Mouse (Mus musculus) intestine, postnatal 0 days (tissue): ENCODE results near the gene Nrm. TPM values are rescaled to one million over a fixed set of nuclear protein-coding genes. Genes with fewer than 3 reads are reported as not detected.

ENCODE experiments used
- ATAC-seq: fragments of 200-750 bp; cut with Nextera tagmentation; 2 replicates; pipeline ENCODE4 v1.8.0; 2017; ENCODE audit warnings: mild to moderate bottlenecking, moderate TSS enrichment, moderate library complexity
- H3K27ac ChIP-seq: fragments of 300-500 bp; sonication (generic); 2 replicates; pipeline ENCODE4 v1.5.1; 2014; ENCODE audit warnings: mild to moderate bottlenecking, low read depth, low read length, moderate library complexity
- H3K27me3 ChIP-seq: fragments of 300-500 bp; sonication (generic); replicated peaks from 2 replicates; pipeline ENCODE4 v1.6.1; 2014; ENCODE audit warnings: low read length, mixed read lengths; ENCODE audit not compliant: control insufficient read depth, insufficient read depth
- H3K36me3 ChIP-seq: fragments of 300-500 bp; sonication (generic); 2 replicates; pipeline ENCODE4 v1.6.1; 2014; ENCODE audit warnings: mild to moderate bottlenecking, moderate library complexity; ENCODE audit not compliant: control insufficient read depth, insufficient read depth
- H3K4me1 ChIP-seq: fragments of 300-500 bp; sonication (generic); replicated peaks from 2 replicates; pipeline ENCODE4 v1.6.1; 2014; ENCODE audit warnings: antibody characterized with exemption, low read length, mixed read lengths; ENCODE audit not compliant: control insufficient read depth, insufficient read depth
- H3K4me2 ChIP-seq: fragments of 300-500 bp; sonication (generic); replicated peaks from 2 replicates; pipeline ENCODE4 v1.6.1; 2014; ENCODE audit warnings: low read depth, mild to moderate bottlenecking, moderate library complexity
- H3K4me3 ChIP-seq: fragments of 300-500 bp; sonication (generic); 2 replicates; pipeline ENCODE4 v1.5.1; 2014; ENCODE audit warnings: low read depth, low read length
- H3K9ac ChIP-seq: fragments of 300-500 bp; sonication (generic); 2 replicates; pipeline ENCODE4 v1.6.1; 2014; ENCODE audit warnings: mild to moderate bottlenecking, low read depth, low read length
- H3K9me3 ChIP-seq: fragments of 300-500 bp; sonication (generic); 2 replicates; pipeline ENCODE4 v1.6.1; 2016; ENCODE audit warnings: mixed run types; ENCODE audit not compliant: control insufficient read depth
- CTCF ChIP-seq: sonication (generic); IDR thresholded peaks from 2 replicates; pipeline ENCODE4 v1.5.1; 2016; ENCODE audit warnings: low read depth, mild to moderate bottlenecking, control low read depth, antibody characterized with exemption, moderate library complexity
- WGBS: fragments of 180-500 bp; shearing (Covaris S2); extraction: QIAGEN DNeasy Blood & Tissue Kit; methylation state at CpG from one replicate; pipeline ENCODE4 v1.1.7; 2014; 5-methylcytosine and 5-hydroxymethylcytosine counted together
- polyA plus RNA-seq: library from polyadenylated mRNA; unstranded; fragments of >200 nt; fragmentation: Nextera tagmentation; extraction: Ambion mirVana; gene quantifications from 2 replicates; pipeline ENCODE4 v1.2.1, GENCODE M21; 2015

Nrm gene
- polyA plus RNA-seq, 1 experiment from 2014 or later: 19.8 TPM

GRCm38 (mm10) chr17:35870884-35871696, 10.0 kb downstream of the Nrm start:
- no peak for ATAC-seq
- Histone ChIP-seq H3K4me2 (peak overlapping the region; percentile 92), H3K4me3 (peak overlapping the region; percentile 19; the same call in 1 of the 2 replicates), H3K9ac (no peak overlapping the region), H3K27me3 (no peaks in the 10 kb centered on the region), H3K4me1 (no peaks in the 10 kb centered on the region), H3K36me3 (0 out of 2 replicates have a peak, but pooled peaks cover 7% of the 10 kb centered on the region), H3K9me3 (no peaks in the 10 kb centered on the region), H3K27ac (peak overlapping the region; percentile 66)
- TF ChIP-seq CTCF: peak; percentile 73
- WGBS: 67% methylated on average over 8 of the region's 8 CpGs

DNA sequence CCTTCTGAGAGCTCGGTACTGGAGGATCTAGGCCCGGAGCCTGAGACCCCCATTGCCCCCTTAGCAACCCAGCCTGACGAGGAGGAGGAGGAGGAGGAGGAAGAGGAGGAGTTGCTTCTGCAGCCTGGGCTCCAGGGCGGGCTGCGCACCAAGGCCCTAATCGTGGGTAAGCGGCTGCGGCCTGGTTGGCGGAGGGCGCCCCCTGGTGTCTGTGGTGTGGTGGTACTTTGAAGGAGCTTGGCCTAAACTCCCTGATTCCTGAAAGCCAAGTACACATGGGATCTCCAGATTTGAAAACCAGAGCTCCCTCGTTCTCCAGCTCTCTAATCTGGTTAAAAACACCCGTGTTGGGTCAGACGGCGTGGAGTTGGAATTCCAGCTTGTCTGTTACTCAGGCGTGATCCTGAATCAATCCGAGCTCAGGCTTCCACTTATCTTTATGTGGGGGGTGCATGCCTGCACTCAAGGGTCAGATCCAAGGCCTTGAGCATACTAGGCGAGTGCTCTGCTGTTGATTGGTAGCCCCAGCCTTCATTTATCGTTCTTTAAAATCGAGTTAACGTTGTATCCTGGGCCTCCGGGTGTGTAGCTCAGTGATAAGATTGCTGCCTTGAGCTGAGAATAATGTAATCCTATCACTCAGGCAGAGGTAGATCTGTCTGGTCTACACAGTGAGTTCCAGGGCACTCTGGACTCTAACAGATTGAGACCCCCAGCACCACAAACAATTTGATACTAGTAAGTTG, 12.8 kb downstream of the Nrm start:
- H3K9me3 ChIP-seq: no peaks in the 10 kb centered on the region
- peak overlapping the region; percentile 18; the same call in 1 of the 2 replicates for H3K4me2 ChIP-seq
- H3K4me3 ChIP-seq: no peak overlapping the region
- 23% methylated on average over 21 of the region's 21 CpGs for WGBS
- peak; percentile 98 for TF ChIP-seq CTCF
- H3K4me1 ChIP-seq: no peaks in the 10 kb centered on the region
- H3K27me3 ChIP-seq: no peaks in the 10 kb centered on the region
- no peak overlapping the region for H3K27ac ChIP-seq
- H3K9ac ChIP-seq: no peak overlapping the region
- 0 out of 2 replicates have a peak, but pooled peaks cover 10% of the 10 kb centered on the region for H3K36me3 ChIP-seq
- ATAC-seq: peak; percentile 43

DNA sequence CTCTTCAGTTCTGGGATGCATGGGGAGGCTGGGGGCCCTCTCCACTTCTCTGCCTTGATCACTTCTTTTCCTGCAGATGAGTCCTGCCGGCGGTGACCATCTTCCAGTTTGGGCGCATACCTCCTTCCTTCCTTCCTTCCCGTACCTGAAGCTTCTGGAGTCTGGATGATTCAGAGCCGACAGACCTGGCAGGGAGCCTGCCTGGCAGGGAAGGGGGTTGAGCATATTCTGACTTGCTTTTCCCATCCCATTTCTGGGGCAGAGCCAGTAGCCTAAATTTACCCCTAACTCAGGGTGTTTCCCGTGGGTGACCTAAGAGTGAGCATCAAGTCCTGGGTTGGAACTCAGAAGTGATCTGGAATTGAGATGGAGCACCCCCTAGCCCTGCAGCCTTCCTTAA, 13.6 kb downstream of the Nrm start:
- TF ChIP-seq CTCF: no peak
- WGBS: 82% methylated on average over 6 of the region's 6 CpGs
- no peak overlapping the region for H3K4me2 ChIP-seq
- no peaks in the 10 kb centered on the region for H3K9me3 ChIP-seq
- H3K27me3 ChIP-seq: no peaks in the 10 kb centered on the region
- no peak overlapping the region for H3K9ac ChIP-seq
- H3K4me1 ChIP-seq: no peaks in the 10 kb centered on the region
- ATAC-seq: no peak
- 0 out of 2 replicates have a peak, but pooled peaks cover 10% of the 10 kb centered on the region for H3K36me3 ChIP-seq
- H3K4me3 ChIP-seq: no peak overlapping the region
- no peak overlapping the region for H3K27ac ChIP-seq

DNA sequence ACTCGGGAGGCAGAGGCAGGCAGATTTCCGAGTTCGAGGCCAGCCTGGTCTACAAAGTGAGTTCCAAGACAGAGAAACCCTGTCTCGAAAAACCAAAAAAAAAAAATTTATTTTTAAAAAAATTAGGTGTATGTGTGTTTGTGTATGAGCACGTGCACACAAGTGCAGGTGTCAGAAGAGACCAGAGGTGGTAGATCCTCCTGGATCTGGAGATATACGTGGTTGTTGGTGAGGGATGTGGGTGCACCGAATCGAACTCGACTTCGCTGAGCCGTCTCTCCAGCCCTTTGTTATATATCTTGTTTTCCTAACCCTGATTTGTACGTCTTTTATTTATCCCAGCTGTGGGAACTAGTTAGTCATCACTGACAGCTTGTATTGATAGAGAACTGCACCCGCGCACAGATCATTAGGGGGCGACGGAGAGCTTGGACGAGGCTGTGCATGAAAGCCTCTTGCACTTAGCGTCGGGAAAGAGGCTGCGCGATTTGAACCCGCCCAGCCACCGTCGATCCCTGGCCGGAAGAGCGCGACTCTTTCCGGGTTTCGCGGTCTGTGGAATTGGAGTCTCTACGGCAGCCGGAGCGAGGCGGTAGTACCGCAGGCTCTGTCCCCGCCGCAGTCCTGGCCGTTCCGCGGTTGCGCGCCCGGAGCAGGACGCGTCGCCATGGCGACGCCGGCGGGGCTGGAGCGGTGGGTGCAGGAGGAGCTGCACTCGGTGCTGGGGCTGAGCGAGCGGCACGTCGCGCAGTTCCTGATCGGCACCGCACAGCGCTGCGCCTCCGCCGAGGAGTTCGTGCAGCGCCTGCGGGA, 18.3 kb downstream of the Nrm start, which contains the start of gene Dhx16:
Gene Dhx16, plus strand, starts transcription at position 575 of the 813 bp plus-strand sequence.
- WGBS: 5% methylated on average over 66 of the region's 66 CpGs
- Histone ChIP-seq H3K4me2 (peak within 1 kb of the TSS; percentile 75), H3K27me3 (no peaks in the 10 kb centered on the region), H3K4me3 (peak within 1 kb of the TSS; percentile 73), H3K4me1 (no peaks in the 10 kb centered on the region), H3K27ac (peak within 1 kb of the TSS; percentile 65), H3K9me3 (no peaks in the 10 kb centered on the region), H3K36me3 (peaks cover 37% of the 10 kb centered on the region), H3K9ac (peak within 1 kb of the TSS; percentile 65)
- TF ChIP-seq CTCF: peak; percentile 97
- peak; percentile 94 for ATAC-seq

- Histone ChIP-seq H3K9me3 (no peaks in the 10 kb centered on the region), H3K4me1 (no peaks in the 10 kb centered on the region), H3K36me3 (peaks cover 62% of the 10 kb centered on the region), H3K4me2 (no peak overlapping the region), H3K27ac (no peak overlapping the region), H3K4me3 (no peak overlapping the region), H3K9ac (no peak overlapping the region), H3K27me3 (no peaks in the 10 kb centered on the region)
- no peak for TF ChIP-seq CTCF
- ATAC-seq: no peak
- 96% methylated on average over 17 of the region's 17 CpGs for WGBS
Measured at GRCm38 (mm10) chr17:35882924-35883323, 21.8 kb downstream of the Nrm start.
